Mouse (Mus musculus) urinary bladder, postnatal 36 days (tissue): ENCODE data around the gene Ggt6.
"Not testable (repeated sequence)": the region's sequence is repeated elsewhere in the genome, so short reads cannot be mapped to it uniquely, and the experiment has no call there.

ENCODE experiments used
- DNase-seq, 2 experiments: peaks; one replicate each; pipeline ENCODE4 v3.0.0; 2022; ENCODE audit warnings: low spot score in 2 of 2, mixed read lengths in 1 of 2

Gene Ggt6

GRCm38 (mm10) chr11:72438411-72438810 lies 3.1 kb downstream of the Ggt6 start:
- DNase-seq = no peak

GRCm38 (mm10) chr11:72440597-72440964 lies 5.3 kb downstream of the Ggt6 start:
- not testable (repeated sequence) for DNase-seq

- peak; percentile 98 to 99 for DNase-seq
These were observed 5.8 kb downstream of the Ggt6 start, which contains the start of gene Mybbp1a for GRCm38 (mm10) chr11:72440965-72441664. Gene Mybbp1a, plus strand, starts transcription at chr11:72441355.

- DNase-seq = no peak
These were observed 11.2 kb downstream of the Ggt6 start for GRCm38 (mm10) chr11:72446311-72447105.

GRCm38 (mm10) chr11:72447475-72447874 lies 12.1 kb downstream of the Ggt6 start:
- no peak for DNase-seq

GRCm38 (mm10) chr11:72452140-72452665 lies 16.9 kb downstream of the Ggt6 start:
- no peak for DNase-seq

- DNase-seq = no peak
These were observed 18.0 kb downstream of the Ggt6 start for GRCm38 (mm10) chr11:72453105-72453953.

GRCm38 (mm10) chr11:72455694-72456093 lies 20.4 kb downstream of the Ggt6 start:
- no peak for DNase-seq

GRCm38 (mm10) chr11:72457995-72458496 lies 22.7 kb downstream of the Ggt6 start:
- DNase-seq = peak in 1 of 2 experiments; percentile 21

- no peak for DNase-seq
These were observed 23.2 kb downstream of the Ggt6 start for GRCm38 (mm10) chr11:72458502-72458901.

GRCm38 (mm10) chr11:72461500-72461981 lies 26.2 kb downstream of the Ggt6 start:
- DNase-seq = no peak

- no peak for DNase-seq
These were observed 29.5 kb downstream of the Ggt6 start for GRCm38 (mm10) chr11:72464821-72465220.

GRCm38 (mm10) chr11:72465978-72466693 lies 30.8 kb downstream of the Ggt6 start:
- DNase-seq = no peak

- no peak for DNase-seq
These were observed 31.6 kb downstream of the Ggt6 start for GRCm38 (mm10) chr11:72466694-72467507.

GRCm38 (mm10) chr11:72468525-72468924 lies 33.2 kb downstream of the Ggt6 start:
- no peak for DNase-seq

- peak in 1 of 2 experiments; percentile 60 for DNase-seq
These were observed 33.9 kb downstream of the Ggt6 start for GRCm38 (mm10) chr11:72469217-72469616.

- DNase-seq = no peak
These were observed 34.7 kb downstream of the Ggt6 start for GRCm38 (mm10) chr11:72470004-72470403.

- no peak for DNase-seq
These were observed 36.1 kb downstream of the Ggt6 start for GRCm38 (mm10) chr11:72471381-72471780.

- no peak for DNase-seq
These were observed 38.2 kb downstream of the Ggt6 start for GRCm38 (mm10) chr11:72473540-72473939.

GRCm38 (mm10) chr11:72474926-72475325 lies 39.6 kb downstream of the Ggt6 start:
- no peak for DNase-seq
